Mouse (Mus musculus) thymus, adult 2 months (tissue): ENCODE measurements around the gene Vmp1. TPM values are rescaled to one million over a fixed set of nuclear protein-coding genes. Genes with fewer than 3 reads are reported as not detected.

ENCODE experiments used
- DNase-seq: peaks from one replicate; pipeline ENCODE4 v3.0.0; 2021
- H3K27ac ChIP-seq: fragments of 200-500 bp; 2 replicates; pipeline ENCODE4 v1.5.1; 2012; ENCODE audit warnings: low read length, control low read depth; ENCODE audit not compliant: control insufficient read depth, insufficient read depth
- H3K27me3 ChIP-seq: fragments of 200-500 bp; 2 replicates; pipeline ENCODE4 v1.6.1; 2012; ENCODE audit warnings: mild to moderate bottlenecking, low read length, moderate library complexity, mixed read lengths; ENCODE audit not compliant: control insufficient read depth, insufficient read depth
- H3K36me3 ChIP-seq: fragments of 200-500 bp; 2 replicates; pipeline ENCODE4 v1.6.1; 2012; ENCODE audit warnings: mild to moderate bottlenecking, low read length, moderate library complexity; ENCODE audit not compliant: control insufficient read depth, insufficient read depth
- H3K4me1 ChIP-seq: fragments of 200-500 bp; replicated peaks from 2 replicates; pipeline ENCODE4 v1.6.1; 2012; ENCODE audit warnings: low read length; ENCODE audit not compliant: control insufficient read depth, insufficient read depth
- H3K4me3 ChIP-seq: fragments of 200-500 bp; 2 replicates; pipeline ENCODE4 v1.5.1; 2012; ENCODE audit warnings: mild to moderate bottlenecking, low read length, control low read depth, moderate library complexity; ENCODE audit not compliant: control insufficient read depth, insufficient read depth
- CTCF ChIP-seq: fragments of 200-500 bp; IDR thresholded peaks from 2 replicates; pipeline ENCODE4 v1.5.1; 2012; ENCODE audit warnings: mild to moderate bottlenecking, control low read depth, low read length, moderate library complexity, borderline replicate concordance; ENCODE audit not compliant: control insufficient read depth, poor library complexity, insufficient read depth; ENCODE audit errors: extremely low read depth
- POLR2A ChIP-seq: fragments of 200-500 bp; IDR thresholded peaks from 2 replicates; pipeline ENCODE4 v1.6.1; 2012; ENCODE audit warnings: mild to moderate bottlenecking, low read length, control low read depth, moderate library complexity; ENCODE audit not compliant: control insufficient read depth, poor library complexity, insufficient read depth; ENCODE audit errors: extremely low read depth
- WGBS: fragments of 180-500 bp; shearing (Covaris S2); methylation state at CpG from one replicate; pipeline ENCODE4 v1.1.7; 2018; 5-methylcytosine and 5-hydroxymethylcytosine counted together
- polyA plus RNA-seq: library from polyadenylated mRNA; depleted of rRNA; stranded (reverse); fragments of >200 nt; gene quantifications from 2 replicates; pipeline ENCODE4 v1.2.3, GENCODE M21; 2012

Vmp1 gene
- polyA plus RNA-seq, 1 experiment = 36.7 TPM

- no peaks in the 10 kb centered on the region for H3K4me1 ChIP-seq
- TF ChIP-seq POLR2A = no peak
- no peak for TF ChIP-seq CTCF
- H3K27me3 ChIP-seq = no peaks in the 10 kb centered on the region
- no peak overlapping the region for H3K4me3 ChIP-seq
- DNase-seq = no peak
- 95% methylated on average over 3 of the region's 3 CpGs for WGBS
- H3K36me3 ChIP-seq = peaks cover 13% of the 10 kb centered on the region
- no peak overlapping the region for H3K27ac ChIP-seq
These were observed 36.7 kb downstream of the Vmp1 start for GRCm38 (mm10) chr11:86646885-86647459.

GRCm38 (mm10) chr11:86646136-86646834 is 37.4 kb downstream of the Vmp1 start:
- no peaks in the 10 kb centered on the region for H3K4me1 ChIP-seq
- WGBS = 95% methylated on average over 7 of the region's 7 CpGs
- H3K4me3 ChIP-seq = no peak overlapping the region
- H3K27me3 ChIP-seq = no peaks in the 10 kb centered on the region
- TF ChIP-seq CTCF = no peak
- TF ChIP-seq POLR2A = no peak
- H3K27ac ChIP-seq = no peak overlapping the region
- no peak for DNase-seq
- peaks cover 16% of the 10 kb centered on the region for H3K36me3 ChIP-seq

- Histone ChIP-seq H3K27me3 (no peaks in the 10 kb centered on the region), H3K4me1 (no peaks in the 10 kb centered on the region), H3K4me3 (no peak overlapping the region), H3K27ac (no peak overlapping the region), H3K36me3 (peaks cover 19% of the 10 kb centered on the region)
- TF ChIP-seq CTCF = no peak
- TF ChIP-seq POLR2A = no peak
- no peak for DNase-seq
- WGBS = 98% methylated on average over 4 of the region's 4 CpGs
These were observed 39.1 kb downstream of the Vmp1 start for GRCm38 (mm10) chr11:86644553-86644952.

DNA sequence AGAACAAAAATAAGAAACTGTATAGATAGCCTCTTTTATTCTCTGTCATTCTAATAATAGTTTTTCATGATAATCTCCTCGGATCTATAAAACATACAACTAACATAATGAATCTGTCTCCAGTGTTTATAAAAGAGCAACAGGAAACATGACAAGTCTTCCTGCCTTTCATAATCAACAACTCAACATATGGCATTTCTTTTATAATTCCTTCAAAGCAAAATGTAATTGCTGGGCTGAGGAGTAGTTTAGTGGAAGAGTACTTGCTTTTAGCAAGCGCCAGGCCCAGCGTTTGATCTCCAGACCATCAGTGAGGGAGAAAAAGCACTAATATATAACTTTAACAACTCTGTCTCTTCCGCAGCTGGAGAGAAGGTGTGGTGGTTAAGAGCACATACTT is 41.9 kb downstream of the Vmp1 start:
- DNase-seq = no peak
- peaks cover 19% of the 10 kb centered on the region for H3K36me3 ChIP-seq
- WGBS = 94% methylated on average over 4 of the region's 4 CpGs
- no peak overlapping the region for H3K27ac ChIP-seq
- no peak overlapping the region for H3K4me3 ChIP-seq
- TF ChIP-seq CTCF (no peak), POLR2A (no peak)
- H3K4me1 ChIP-seq = no peaks in the 10 kb centered on the region
- H3K27me3 ChIP-seq = no peaks in the 10 kb centered on the region

- no peaks in the 10 kb centered on the region for H3K4me1 ChIP-seq
- H3K27ac ChIP-seq = no peak overlapping the region
- WGBS = 93% methylated on average over 2 of the region's 2 CpGs
- DNase-seq = no peak
- no peak for TF ChIP-seq POLR2A
- no peak for TF ChIP-seq CTCF
- H3K36me3 ChIP-seq = peaks cover 13% of the 10 kb centered on the region; the same call in 1 of the 2 replicates
- H3K27me3 ChIP-seq = no peaks in the 10 kb centered on the region
- no peak overlapping the region for H3K4me3 ChIP-seq
These were observed 45.9 kb downstream of the Vmp1 start for GRCm38 (mm10) chr11:86637697-86638096.

- Histone ChIP-seq H3K36me3 (no peaks in the 10 kb centered on the region), H3K4me3 (no peak overlapping the region), H3K27ac (no peak overlapping the region), H3K27me3 (no peaks in the 10 kb centered on the region), H3K4me1 (no peaks in the 10 kb centered on the region)
- 96% methylated on average over 6 of the region's 6 CpGs for WGBS
- TF ChIP-seq CTCF = no peak
- no peak for TF ChIP-seq POLR2A
- DNase-seq = no peak
These were observed 49.2 kb downstream of the Vmp1 start for GRCm38 (mm10) chr11:86634396-86634795.
